Mouse (Mus musculus) hematopoietic stem cell, adult 5-6 weeks (primary cell): ENCODE data around the gene Whamm. TPM values are rescaled to one million over a fixed set of nuclear protein-coding genes. Genes with fewer than 3 reads are reported as not detected.

Source experiments
- ATAC-seq, 2 experiments: fragments of 125-278 bp in 1 of 2; replicated peaks in 1 of 2; 2 replicates each; pipeline ENCODE4 v1.8.0; 2016 to 2017; ENCODE audit warnings: inconsistent platforms in 2 of 2, mild to moderate bottlenecking in 2 of 2, moderate number of reproducible peaks in 2 of 2, low read depth in 1 of 2, moderate TSS enrichment in 1 of 2; ENCODE audit not compliant: low FRiP score in 2 of 2, poor library complexity in 2 of 2, severe bottlenecking in 2 of 2, insufficient read depth in 1 of 2, low TSS enrichment in 1 of 2
- total RNA-seq: library from RNA; stranded (forward); fragments of 172-1452, 232-1000 nt; gene quantifications from 2 replicates; pipeline ENCODE4 v1.2.3, GENCODE M21; 2017

Whamm gene
- total RNA-seq, 1 experiment from 2014 or later: 26.7 TPM

- ATAC-seq: no peak
Measured at GRCm38 (mm10) chr7:81559231-81559980, 11.7 kb upstream of the Whamm start.

DNA sequence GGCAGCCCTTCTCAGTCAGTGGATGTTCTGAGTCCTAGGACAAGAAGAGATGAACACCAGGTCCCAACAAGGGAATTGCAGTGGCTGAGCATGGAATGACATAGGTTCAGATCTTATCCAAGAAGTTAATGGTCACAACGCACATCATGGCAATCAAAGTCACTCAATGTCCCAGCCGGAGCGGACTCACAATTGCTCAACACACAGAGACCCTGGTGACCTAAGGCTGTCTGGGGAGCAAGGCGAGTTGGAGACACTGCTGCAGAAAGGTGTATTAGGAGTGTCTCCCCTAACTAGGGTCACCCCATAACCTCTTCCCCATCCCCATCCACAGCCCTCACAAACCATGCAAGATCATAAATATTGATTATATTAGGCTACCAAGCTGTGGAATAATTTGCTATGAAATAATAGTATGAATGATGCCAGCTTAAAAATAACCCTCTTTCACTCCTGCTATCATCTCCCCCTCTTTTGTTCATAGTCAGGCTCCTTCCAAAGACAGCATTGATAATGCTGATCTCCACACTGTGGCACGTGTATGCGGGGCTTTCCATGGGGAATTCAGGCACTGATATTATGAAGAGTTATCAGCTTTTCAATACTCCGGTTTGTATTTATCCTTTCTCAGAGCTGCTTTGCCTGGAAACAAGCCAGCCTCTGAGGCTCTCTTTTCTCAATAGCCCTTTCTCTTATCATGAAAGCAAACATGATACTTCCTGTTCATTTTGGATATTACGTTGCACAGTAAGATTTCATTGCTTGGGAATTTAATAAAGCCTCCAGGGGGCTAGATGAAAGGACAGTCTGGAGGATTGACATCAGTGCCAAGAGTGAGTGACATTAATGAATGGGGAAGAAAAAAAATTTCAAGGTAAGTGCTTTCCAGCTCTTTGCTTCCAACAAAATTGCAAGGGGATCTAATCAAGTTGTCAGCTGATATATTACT, 10.7 kb upstream of the Whamm start:
- no peak for ATAC-seq

DNA sequence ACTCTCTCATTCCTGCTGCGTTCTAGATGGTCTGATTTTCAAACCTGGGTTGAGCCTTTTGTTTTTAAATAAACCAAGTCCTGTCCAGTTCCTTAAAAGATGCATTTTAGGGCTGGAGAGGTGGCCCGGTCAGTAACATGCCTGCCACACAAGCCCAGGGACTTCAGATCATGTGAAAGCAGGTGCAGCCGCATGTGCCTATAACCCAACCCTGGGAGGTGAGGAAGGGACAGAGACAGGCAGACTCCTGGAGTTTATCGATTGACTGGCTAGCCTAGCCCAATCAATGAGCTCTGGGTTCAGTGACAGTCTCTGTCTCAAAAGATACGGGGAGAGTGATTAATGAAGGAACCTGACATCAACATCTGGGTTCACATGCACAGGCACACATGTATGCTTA, 9.9 kb upstream of the Whamm start:
- no peak for ATAC-seq

DNA sequence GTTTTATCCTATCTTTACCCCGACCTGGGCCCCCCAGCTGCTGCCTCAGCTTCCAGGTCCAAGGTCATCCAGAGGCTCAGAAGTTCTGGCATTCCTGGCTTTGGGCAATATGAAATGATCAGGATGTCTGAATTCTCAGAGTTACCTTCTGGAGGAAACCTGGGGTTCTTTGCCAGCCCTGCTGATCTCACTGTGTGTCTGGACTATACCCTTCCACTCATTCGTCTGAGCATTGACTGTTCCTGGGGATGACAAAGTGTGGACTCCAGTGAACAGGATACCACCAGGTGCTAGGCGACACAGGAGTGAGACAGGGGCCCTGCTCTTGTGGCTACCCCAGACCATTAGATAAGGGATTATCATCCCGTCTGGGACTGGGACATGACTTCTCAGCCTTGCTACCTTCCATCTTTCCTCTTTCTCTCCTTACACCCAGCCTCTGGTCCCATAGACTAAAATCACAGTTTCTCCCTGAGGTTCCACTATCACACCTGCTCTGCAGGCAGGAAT, 7.5 kb upstream of the Whamm start:
- ATAC-seq: no peak

GRCm38 (mm10) chr7:81564766-81565165, 6.3 kb upstream of the Whamm start:
- ATAC-seq: no peak

DNA sequence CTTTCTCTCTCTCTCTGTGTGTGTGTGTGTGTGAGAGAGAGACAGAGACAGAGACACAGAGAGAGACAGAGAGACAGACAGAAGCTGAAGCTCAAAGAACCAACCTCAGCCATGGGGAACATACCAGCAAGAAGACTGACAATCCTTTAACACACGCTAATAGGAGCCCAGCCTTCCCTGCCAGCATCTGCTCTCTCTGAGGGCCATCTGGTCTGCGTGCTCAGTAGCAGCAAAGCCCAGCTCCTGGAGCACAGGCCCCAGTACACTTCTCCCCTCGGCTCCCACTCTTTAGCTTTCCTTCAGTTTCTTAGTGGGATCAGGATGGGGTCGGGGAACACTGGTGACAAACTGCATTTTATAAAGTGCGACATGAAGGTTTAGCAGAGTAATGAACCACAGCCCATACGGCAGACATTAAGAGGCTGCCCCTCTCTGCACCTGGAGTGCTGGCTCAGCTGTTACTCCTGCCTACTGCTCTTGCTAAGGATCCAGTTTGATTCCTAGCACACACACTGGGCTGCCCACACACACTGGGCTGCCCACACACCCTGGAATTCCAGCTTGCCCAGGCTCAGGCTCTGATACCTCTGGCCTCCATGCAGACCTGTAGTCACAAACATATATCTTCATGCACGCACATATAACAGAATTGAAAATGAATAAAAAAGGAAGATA, 5.5 kb upstream of the Whamm start:
- no peak for ATAC-seq

GRCm38 (mm10) chr7:81566332-81566731, 4.7 kb upstream of the Whamm start:
- ATAC-seq: no peak

- no peak for ATAC-seq
Measured at GRCm38 (mm10) chr7:81566892-81567291, 4.2 kb upstream of the Whamm start, which contains the start of gene Fsd2. TSS of gene Fsd2 (minus strand) at chr7:81566944.

DNA sequence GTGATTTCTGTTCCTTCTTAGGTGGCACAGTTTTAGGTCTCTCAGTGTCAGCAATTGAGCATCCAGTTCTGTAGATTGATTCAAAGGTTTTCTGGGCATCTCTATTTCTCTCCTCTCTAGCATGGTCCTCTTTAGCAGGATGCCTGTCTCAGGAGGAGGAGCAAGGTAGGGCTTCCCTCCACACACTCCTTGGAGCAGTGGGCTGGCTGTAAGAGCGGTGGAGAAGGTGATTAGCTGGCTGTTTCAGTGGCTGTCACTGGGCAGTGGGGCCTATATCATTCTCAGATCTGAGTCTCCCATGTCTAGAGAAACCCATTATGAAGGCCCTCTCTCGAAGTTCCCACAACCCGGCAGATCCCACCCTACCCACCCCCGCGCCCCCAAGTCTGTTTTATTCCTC, 3.7 kb upstream of the Whamm start:
- ATAC-seq: no peak

- no peak for ATAC-seq
Measured at GRCm38 (mm10) chr7:81569851-81570250, 1.2 kb upstream of the Whamm start.

- no peak for ATAC-seq
Measured at GRCm38 (mm10) chr7:81570271-81570670, 795 bp upstream of the Whamm start.

- ATAC-seq: peak in 1 of 2 experiments; percentile 23; a peak in 2 of 4 replicates
Measured at GRCm38 (mm10) chr7:81570752-81571107, 336 bp upstream of the Whamm start.

DNA sequence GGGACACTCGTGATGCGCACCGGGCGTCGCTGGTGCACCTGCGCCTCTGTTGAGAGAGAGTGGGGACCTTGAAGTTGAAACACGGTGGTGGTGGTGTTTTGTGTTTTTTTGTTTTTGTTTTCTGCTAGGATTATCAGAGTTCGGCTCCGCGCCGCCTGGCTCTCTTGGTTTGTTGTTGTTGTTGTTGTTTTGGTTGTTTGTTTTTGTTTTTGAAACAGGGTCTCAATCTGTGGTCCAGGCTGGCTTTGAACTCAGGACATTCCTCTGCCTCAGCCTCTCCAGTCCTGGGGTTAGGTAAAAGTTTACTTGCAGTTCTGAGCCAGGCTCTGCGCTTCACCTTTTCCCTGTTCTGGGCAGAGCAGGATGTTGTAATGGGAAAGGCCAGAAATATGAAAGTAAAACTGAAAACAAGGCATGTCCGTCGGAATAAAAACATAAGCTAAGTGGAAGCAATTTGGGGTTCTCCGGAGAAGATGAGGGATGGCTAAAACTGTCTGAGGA, 925 bp downstream of the Whamm start:
- no peak for ATAC-seq

GRCm38 (mm10) chr7:81572610-81573268, 1.7 kb downstream of the Whamm start:
- ATAC-seq: no peak

GRCm38 (mm10) chr7:81573397-81573796, 2.3 kb downstream of the Whamm start:
- no peak for ATAC-seq

DNA sequence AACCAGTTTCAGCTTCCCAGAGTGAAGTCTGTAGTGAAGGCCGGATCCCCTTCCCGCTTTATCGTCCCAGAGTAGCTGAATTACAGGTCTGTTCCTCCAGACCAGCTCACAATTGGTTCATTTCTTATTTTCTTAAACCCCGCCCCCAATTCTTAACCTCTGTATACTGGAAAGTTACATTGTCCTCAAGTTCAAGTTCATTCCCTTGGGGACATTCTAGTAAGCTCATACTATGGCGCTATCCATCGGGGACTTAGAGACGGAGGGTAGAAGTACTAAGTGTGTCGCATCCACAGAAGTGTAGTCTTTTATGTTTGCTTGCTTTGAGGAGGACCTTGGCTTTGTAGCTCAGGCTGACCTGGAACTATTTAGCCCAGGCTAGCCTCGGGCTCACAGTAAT, 2.8 kb downstream of the Whamm start:
- no peak for ATAC-seq

- no peak for ATAC-seq
Measured at GRCm38 (mm10) chr7:81575606-81576005, 4.5 kb downstream of the Whamm start.
